ENCODE assay signal across 8 mouse cellular contexts in genomic region chr5:24623986-24624821, GRCm38 (mm10). TPM values are rescaled to one million over a fixed set of nuclear protein-coding genes. Genes with fewer than 3 reads are reported as not detected.
DNase-seq lines count a peak whose midpoint lies in the region; ATAC-seq and TF ChIP-seq lines count a peak whose summit lies in the region.

TSS of gene Smarcd3 (minus strand) at chr5:24624411.

- H3K4me3 ChIP-seq in ES-Bruce4 (ENCODE audit: low read depth, low read length): peak within 1 kb of the TSS; percentile 31
- H3K4me3 ChIP-seq in embryonic fibroblast, embryonic 13.5 days (ENCODE audit: insufficient read depth, low read length): peak within 1 kb of the TSS; percentile 24
- peak within 1 kb of the TSS; percentile 60 for H3K4me3 ChIP-seq in heart, embryonic 12.5 days
- H3K4me3 ChIP-seq in liver, embryonic 13.5 days (replicated peaks): peak within 1 kb of the TSS; percentile 46

- no peaks in the 10 kb centered on the region for H3K36me3 ChIP-seq in ES-Bruce4 (ENCODE audit: control insufficient read depth, insufficient read depth, low read length, poor library complexity, severe bottlenecking)
- no peaks in the 10 kb centered on the region for H3K36me3 ChIP-seq in heart, embryonic 12.5 days
- no peaks in the 10 kb centered on the region for H3K36me3 ChIP-seq in liver, embryonic 13.5 days

- no peaks in the 10 kb centered on the region for H3K9me3 ChIP-seq in ES-Bruce4 (replicated peaks; ENCODE audit: control insufficient read depth, insufficient read depth, low read length, poor library complexity, severe bottlenecking)
- H3K9me3 ChIP-seq in heart, embryonic 12.5 days (replicated peaks): no peaks in the 10 kb centered on the region
- H3K9me3 ChIP-seq in liver, embryonic 13.5 days (replicated peaks): no peaks in the 10 kb centered on the region

- DNase-seq in adrenal gland, postnatal 4 days (ENCODE audit: low spot score in 2 of 2): no peak
- peak; percentile 33 to 54 for DNase-seq in kidney, postnatal 25 days
- no peak for DNase-seq in liver, embryonic 13.5 days
- DNase-seq in right cerebral cortex, postnatal 14 days: peak; percentile 65
- no peak for DNase-seq in spleen, postnatal 14 days (ENCODE audit: low spot score in 2 of 2)

- no peaks in the 10 kb centered on the region for H3K27me3 ChIP-seq in ES-Bruce4 (ENCODE audit: control insufficient read depth, insufficient read depth, low read length, poor library complexity, severe bottlenecking)
- peaks cover 46% of the 10 kb centered on the region for H3K27me3 ChIP-seq in heart, embryonic 12.5 days (replicated peaks)
- peaks cover 56% of the 10 kb centered on the region for H3K27me3 ChIP-seq in liver, embryonic 13.5 days

- ATAC-seq in heart, embryonic 12.5 days (ENCODE audit: insufficient number of reproducible peaks, low FRiP score): no peak
- ATAC-seq in liver, embryonic 13.5 days (ENCODE audit: low read depth): no peak

- H3K27ac ChIP-seq in ES-Bruce4 (ENCODE audit: insufficient read depth, low read length): no peak within 1 kb of the TSS
- no peak within 1 kb of the TSS for H3K27ac ChIP-seq in embryonic fibroblast, embryonic 13.5 days (ENCODE audit: insufficient read depth, low read length)
- no peak within 1 kb of the TSS for H3K27ac ChIP-seq in heart, embryonic 12.5 days (ENCODE audit: poor library complexity, severe bottlenecking)
- no peak within 1 kb of the TSS for H3K27ac ChIP-seq in liver, embryonic 13.5 days

- TF ChIP-seq CTCF in ES-Bruce4 (IDR thresholded peaks at IDR 0.05; ENCODE audit: low read depth, low read length): no peak
- TF ChIP-seq CTCF in embryonic fibroblast, embryonic 13.5 days (IDR thresholded peaks at IDR 0.05; ENCODE audit: borderline replicate concordance, insufficient read depth, low read length): no peak

- H3K4me1 ChIP-seq in ES-Bruce4 (ENCODE audit: control insufficient read depth, insufficient read depth, low read length): no peaks in the 10 kb centered on the region
- H3K4me1 ChIP-seq in embryonic fibroblast, embryonic 13.5 days (ENCODE audit: control insufficient read depth, insufficient read depth, low read length): no peaks in the 10 kb centered on the region
- peaks cover 11% of the 10 kb centered on the region; the same call in 1 of the 2 replicates for H3K4me1 ChIP-seq in heart, embryonic 12.5 days (replicated peaks)
- H3K4me1 ChIP-seq in liver, embryonic 13.5 days (replicated peaks): no peaks in the 10 kb centered on the region

- H3K9ac ChIP-seq in ES-Bruce4 (ENCODE audit: low read depth, poor library complexity, severe bottlenecking): no peak within 1 kb of the TSS
- peak within 1 kb of the TSS; percentile 76 for H3K9ac ChIP-seq in heart, embryonic 12.5 days
- H3K9ac ChIP-seq in liver, embryonic 13.5 days: no peak within 1 kb of the TSS

- 3% methylated on average over 37 of the region's 37 CpGs for WGBS in heart, embryonic 12.5 days
- WGBS in liver, embryonic 13.5 days (ENCODE audit: insufficient replicate concordance): 5% methylated on average over 34 of the region's 37 CpGs

- no peak for TF ChIP-seq POLR2A in ES-Bruce4 (IDR thresholded peaks at IDR 0.05; ENCODE audit: insufficient read depth, low read length)
- no peak for TF ChIP-seq POLR2A in embryonic fibroblast, embryonic 13.5 days (IDR thresholded peaks at IDR 0.05; ENCODE audit: low read depth, low read length)

- H3K4me2 ChIP-seq in heart, embryonic 12.5 days: peak within 1 kb of the TSS; percentile 93
- peak within 1 kb of the TSS; percentile 54 for H3K4me2 ChIP-seq in liver, embryonic 13.5 days

- no peak for TF ChIP-seq EP300 in ES-Bruce4 (IDR thresholded peaks at IDR 0.05; ENCODE audit: insufficient read depth, low read depth, low read length)

RNA-seq across cellular contexts. Expression of gene Smarcd3, which starts in this region (rescaled TPM):
- 1.5 and 1.9 TPM in 2 replicates for polyA plus RNA-seq in ES-Bruce4 (2011; ENCODE audit: insufficient read depth, insufficient read length, low read depth, missing spikeins)
- 10 to 100 TPM; 27.9 to 30.6 TPM for total RNA-seq in adrenal gland, postnatal 4 days (2021)
- 22.9 and 27.8 TPM in 2 replicates for polyA plus RNA-seq in embryonic fibroblast, embryonic 13.5 days (2011; ENCODE audit: insufficient read length, low read depth, missing spikeins)
- polyA plus RNA-seq in heart, embryonic 12.5 days (2016; fragmentation: Nextera tagmentation; extraction: Ambion mirVana): 86.4 and 90.3 TPM in 2 replicates
- 1.9 and 2.2 TPM in 2 replicates for polyA plus RNA-seq in liver, embryonic 13.5 days (2015; fragmentation: Nextera tagmentation; extraction: Ambion mirVana)

Comparison
In these comparisons a context has a peak if more than half of its experiments do, and no peak if none do; other contexts are left out.
1. DNase-seq: peak in kidney, postnatal 25 days (2 of 2) and right cerebral cortex, postnatal 14 days (single experiment); none in adrenal gland, postnatal 4 days (0 of 2), liver, embryonic 13.5 days (single experiment) and spleen, postnatal 14 days (0 of 2).
2. Peak in every context shown above with its lines, with median percentiles within 50 percentile points of each other: H3K4me3 ChIP-seq.